Mouse (Mus musculus) right cerebral cortex, postnatal 25 days (tissue): ENCODE results near the gene Tspan1.

ENCODE experiments used
- DNase-seq: peaks from one replicate; pipeline ENCODE4 v3.0.0; 2022

The Tspan1 gene

DNA sequence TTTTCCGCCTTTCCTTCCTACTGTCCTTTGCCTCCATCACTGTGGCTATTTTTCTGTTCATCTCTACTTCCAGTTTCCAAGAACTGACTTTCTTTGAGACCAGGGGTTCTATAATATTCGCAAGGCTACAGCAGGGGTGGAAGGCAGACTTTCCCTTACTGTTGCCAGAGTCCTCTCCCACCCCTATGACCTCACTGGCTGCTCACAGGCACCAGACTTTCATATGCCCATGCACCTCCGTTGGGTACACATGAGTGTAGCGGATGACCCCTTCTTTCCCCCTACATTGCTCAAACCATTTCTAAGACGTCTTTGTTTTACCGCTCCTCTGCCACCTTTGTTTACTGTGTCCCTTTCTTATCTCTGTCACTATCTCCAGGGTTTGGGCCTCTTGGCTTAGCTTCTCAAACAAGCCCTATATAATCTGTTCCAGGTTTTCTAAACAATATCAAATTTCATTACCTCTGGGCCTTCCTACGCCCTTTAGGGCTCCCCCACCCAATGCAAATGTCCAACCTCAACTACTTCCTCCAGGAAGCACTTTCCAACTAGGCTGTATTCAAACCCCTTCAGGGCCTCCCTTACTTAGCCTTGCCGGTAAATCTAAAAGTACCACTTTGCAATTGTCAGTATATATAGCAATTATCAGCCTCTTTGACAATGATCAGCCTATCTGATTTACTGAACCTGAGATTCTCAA is 1.5 kb downstream of the Tspan1 start:
- DNase-seq: no peak

DNA sequence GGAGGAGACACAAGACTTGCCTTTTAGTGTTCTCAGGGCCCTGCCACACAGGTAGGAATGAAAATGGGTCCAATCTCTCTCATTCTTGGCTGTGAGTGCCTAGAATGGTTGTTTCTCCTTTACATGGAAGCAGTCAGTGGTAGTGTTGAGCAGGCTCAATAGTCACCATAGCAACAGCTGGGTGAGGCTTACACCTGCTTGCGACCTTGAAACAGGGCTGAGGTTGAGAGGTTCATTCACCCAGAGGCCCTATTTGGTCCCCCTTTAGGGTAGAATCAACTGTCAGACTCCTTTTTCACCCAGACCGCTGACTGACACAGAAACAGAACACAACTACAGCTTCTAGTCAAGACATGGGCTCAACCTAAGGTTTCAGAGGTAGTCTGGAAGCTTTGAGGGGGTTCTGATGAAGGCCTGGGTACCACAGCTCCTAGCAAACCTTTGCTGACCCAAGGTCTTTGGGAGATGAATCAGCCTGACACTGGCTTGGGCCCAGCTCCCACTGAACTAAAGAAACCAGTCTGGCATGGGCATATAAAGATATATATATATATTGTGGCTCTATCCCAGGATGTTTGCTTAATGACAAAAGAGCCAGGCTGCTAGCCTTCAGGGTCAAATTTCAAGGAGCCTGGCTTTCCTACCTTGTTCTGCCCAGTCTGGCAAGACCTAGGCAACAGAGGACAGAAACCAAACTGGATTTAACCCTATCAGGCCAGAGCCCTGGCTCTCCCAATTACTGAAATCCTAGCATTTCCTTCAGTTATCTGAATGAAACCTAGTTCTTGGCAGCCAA is 2.4 kb downstream of the Tspan1 start:
- DNase-seq: no peak

DNA sequence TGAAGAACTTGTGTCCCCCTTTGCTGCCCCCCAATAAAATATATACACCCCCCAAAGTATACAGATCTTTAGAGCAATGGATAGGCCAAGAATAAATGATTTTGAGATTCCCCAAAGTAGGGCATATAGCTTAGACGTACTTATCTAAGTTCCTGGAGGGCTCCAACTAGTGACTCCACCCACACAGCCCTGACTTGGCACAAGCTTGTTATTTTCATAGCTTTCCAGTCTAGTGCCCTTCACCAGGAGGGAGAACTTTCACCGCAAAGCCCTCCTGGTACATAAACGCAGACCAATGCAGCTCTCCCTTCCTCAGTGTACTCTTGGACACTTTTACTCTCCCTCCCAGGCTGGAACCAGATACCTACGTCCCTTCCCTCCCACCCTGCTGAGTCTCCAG is 5.3 kb downstream of the Tspan1 start:
- DNase-seq: no peak

DNA sequence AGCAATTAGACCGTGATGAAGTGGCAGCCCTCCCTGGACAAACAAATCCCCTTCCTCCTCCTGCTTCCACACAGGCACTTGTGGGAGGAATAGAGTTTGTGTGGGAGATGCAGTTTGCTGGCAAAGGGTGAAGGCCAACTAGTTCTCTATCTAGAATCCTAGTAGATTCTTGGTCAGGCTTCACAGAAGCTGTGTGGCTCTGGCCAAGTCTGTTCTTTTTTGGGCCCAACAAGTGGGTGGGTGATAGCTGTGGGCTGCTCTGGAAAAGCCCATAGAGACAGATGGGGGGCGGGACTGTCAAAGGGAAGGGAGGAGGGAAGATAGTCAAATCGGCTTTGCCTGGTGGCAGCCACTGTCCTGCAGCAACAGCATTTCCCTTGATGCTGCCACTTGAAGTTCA is 6.6 kb downstream of the Tspan1 start:
- peak; percentile 83 for DNase-seq

DNA sequence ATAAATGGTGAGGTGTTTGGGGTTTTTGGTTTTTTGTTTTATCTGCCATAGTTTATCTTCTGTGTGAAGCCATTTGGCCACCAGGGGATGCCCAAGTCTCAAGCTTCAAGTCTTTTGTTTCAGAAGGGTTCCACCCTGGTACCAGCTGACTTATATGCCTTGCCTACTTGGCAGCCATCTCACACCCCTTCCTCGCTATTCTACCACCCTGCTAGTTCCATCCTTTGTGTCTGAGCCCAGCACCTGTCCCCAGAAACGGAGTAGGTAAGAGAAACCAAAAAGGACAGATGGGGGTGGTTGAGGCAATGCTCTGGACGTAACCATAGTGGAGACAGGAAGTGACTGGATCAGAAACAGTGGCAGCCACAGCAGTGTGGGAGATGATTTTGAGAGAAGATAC is 7.5 kb downstream of the Tspan1 start:
- no peak for DNase-seq

DNA sequence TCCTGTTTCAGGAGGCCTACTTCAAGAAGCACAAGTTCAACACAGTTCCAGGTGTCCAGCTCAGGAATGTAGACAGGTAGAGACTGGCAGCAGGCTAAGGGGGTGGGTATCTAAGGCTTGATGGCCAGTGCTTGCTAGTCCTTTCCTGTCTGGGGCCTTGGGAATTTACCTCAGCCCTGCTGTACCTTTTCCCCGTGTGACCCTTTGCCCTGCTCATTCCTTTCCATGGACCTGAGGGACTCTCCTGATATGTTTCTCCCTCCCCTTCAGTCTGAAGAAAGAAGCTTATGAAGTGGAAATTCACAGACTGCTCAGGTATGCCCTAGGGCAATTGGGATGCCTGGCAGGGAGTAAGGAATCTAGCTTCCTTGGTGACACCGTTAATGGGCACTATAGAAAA is 9.5 kb downstream of the Tspan1 start:
- DNase-seq: no peak

DNA sequence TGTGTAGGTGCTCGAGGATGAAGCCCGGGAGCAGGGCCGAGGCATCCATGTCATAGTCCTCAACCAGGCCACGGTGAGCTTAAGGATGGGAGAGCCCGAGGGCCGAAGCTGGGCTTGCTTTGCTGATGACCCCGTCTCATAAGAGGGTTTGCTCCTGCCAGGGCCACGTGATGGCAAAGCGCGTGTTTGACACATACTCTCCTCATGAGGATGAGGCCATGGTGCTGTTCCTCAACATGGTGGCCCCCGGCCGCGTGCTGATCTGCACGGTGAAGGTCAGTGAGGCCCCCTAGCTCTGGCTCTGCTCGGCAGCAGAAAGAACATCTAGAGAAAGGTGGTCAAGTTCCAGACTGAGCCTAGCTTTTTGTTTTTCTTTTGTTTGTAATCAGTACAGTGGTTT is 14.7 kb downstream of the Tspan1 start:
- DNase-seq: no peak

DNA sequence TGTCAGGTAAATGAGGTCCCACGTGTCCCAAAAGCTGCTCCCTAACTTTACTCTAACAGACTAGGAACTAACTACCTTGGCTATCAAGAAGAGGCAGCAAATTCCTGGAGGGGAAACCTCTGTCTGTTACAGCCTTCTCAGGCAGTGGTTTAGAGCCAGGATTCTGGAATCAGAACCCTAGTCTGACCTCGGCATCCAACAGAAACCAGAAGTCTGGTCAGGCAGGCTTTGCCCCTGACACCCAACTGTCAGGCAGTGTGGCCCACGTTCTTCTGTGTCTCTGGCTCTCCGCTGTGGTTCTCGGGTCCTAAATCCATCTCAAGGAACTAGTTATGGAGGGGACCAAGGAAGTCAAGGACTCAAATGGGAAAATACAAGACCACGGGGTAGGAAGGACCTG is 16.2 kb downstream of the Tspan1 start, which contains the start of gene Lurap1:
Gene Lurap1 (minus strand): TSS at position 101 of the 400 bp plus-strand sequence.
- DNase-seq: no peak

DNA sequence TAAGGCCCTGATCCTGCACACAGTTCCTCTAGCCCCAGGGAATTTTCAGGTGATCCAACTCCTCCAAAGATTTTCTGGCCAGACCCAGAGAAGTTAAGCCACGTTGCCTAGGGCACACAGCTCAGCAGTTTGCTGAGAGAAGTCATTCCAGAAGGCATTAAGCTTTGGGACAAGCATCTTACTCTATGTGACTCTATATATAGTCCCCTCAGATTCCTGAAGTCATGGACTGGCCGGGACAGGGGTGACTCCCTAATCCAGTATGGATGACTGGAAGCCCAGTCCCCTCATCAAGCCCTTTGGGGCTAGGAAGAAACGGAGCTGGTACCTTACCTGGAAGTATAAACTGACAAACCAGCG is 16.6 kb downstream of the Tspan1 start:
- no peak for DNase-seq

DNA sequence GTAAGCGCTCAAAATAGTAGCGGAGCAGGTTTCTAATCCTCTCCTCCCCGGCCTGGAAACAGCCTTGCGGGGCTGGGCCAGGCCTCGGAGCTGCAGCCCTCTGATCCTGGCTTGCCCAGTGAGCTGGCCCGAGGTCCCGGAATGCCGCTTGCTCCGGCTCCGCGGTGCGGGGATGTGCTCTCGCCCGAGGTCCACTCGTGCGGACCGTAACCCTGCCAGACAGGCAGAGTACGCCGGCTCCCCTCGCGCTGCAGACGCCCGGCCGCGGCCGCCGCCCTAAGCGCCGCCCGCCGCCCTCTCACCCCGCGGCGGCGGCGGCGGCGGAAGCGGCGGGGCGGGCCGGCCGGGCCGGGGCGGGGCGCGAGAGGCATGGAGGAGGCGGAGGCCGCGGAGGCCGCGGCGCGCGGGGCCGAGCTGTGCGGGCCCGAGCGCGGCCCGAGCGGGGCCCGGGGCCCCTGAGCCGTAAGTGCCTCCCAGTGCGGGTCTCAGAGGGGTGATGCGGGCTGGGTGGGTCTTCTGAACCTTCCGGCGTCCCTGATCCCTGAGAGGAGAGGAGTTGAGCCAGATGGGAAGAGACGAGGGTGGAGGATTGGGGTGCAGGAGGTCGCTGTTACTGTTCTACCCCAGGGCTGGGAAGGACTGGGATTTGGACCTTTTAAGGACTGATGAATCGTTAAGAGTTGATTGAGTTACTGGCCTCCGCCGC is 17.1 kb downstream of the Tspan1 start:
- DNase-seq: peak; percentile 66

DNA sequence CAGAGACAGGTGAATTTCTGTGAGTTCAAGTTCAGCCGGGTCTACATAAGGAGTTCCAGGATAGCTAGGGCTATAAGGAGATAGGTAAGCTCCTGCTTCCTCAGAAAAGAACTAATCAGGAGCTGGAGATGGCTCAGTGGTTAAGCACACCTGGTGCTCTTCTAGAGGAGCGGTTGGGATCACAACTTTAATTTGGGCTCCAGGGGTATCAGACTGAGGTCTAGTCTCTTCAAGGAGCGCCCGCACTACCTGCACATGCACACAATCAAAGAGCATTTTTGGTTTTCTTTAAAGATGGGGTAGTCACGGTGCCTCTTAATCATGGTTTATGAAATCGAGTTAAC is 17.6 kb downstream of the Tspan1 start:
- no peak for DNase-seq

DNA sequence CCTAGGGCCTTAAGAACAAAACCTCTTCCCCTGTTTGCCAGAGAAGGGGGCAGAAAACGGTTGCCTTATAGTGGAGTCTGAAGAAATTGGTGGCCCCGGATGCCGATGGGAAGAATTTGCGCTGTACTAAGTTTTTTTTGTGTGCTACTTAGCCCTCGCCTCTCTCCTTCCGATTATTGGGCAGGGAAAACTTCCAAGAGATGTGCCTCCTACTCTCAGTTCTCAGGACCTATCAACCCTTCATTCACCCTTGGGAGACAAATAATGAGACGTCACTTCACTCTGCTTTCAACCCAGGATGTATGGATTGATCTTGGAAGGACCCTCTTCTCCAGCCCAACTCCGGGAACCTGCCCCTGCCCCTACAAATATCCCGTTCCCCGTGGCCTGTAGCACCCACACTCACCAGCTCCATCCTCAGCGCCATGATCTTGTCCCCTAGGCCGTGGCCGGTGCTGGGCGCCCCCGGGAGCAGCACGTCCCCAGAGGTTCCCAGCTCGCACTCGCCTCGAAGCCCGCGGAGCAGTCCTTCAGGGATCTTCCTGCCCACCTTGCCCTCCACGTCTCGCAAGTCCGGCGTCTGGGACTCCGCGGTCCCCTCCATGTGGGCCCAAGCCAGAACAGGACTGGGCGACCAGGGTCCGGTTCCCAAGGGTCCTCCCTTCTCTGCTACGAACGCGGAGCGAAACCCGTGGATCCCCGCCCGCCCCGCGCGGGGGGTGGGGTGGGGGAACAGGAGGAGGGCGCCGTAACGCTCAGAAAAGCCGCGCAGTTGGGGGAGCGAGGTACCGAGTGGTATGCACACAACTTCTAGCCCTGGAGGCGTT is 23.3 kb downstream of the Tspan1 start:
- peak; percentile 79 for DNase-seq

DNA sequence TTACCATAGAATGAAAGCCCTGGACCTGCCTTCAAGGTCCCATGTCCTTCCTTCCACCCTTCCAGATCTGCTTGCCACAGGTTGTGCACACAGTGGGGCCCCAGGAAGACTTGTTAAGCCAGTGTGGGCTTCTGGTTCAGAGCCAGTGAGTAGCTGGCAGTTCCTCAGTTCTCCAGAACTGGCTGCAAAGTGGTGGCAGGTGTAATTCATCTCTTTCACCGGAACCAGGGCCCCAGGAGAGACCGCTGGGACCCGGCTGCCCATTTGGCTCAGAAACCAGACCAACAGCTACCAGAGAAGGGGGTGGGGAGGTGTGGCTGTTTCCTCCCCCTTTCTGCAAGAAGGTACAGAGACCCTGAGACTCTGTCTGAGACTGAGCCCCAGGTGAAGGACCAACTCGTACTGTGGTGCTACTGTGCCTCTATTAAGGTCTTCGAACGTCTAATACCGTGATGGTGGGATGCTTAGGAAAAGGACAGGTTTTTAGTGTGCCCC is 24.0 kb downstream of the Tspan1 start:
- DNase-seq: no peak

DNA sequence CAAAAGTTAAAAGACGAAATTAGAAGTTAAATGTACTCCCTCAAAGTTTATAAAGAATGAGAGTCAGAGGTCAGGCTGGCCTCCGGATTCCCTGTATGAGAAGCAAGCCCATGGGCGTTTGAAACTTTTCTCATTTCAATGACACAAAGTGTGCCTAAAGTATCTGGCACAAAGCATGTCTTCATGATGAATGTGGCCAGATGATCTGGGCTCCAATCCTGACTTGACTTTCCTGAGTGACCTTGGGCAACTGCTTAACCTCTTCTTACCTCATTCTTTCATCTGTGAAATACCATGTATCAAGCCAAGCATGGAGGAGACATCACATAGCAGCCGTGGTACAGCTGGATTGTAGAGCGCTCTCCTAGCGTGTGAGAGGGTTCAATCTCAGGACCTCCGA is 25.1 kb downstream of the Tspan1 start:
- no peak for DNase-seq

DNA sequence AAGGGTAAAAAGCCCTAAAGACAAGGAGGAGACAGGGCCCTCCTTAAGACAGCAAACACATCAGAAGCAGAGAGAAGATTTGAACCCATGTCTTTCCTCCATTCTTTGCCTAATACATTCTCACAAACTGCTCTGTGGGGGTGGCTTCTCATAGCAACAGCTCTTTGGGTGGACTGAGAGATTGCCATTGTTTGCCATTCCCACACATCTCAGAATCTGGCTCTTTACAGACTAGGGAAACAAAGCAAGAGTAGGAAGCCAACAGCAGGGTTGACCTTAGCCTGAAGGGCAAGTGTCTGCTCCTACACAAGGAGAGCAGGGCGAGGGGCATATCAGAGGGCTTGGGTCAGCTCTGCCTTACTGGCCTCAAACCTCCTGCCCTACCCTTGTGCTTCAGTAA is 25.7 kb downstream of the Tspan1 start:
- no peak for DNase-seq

DNA sequence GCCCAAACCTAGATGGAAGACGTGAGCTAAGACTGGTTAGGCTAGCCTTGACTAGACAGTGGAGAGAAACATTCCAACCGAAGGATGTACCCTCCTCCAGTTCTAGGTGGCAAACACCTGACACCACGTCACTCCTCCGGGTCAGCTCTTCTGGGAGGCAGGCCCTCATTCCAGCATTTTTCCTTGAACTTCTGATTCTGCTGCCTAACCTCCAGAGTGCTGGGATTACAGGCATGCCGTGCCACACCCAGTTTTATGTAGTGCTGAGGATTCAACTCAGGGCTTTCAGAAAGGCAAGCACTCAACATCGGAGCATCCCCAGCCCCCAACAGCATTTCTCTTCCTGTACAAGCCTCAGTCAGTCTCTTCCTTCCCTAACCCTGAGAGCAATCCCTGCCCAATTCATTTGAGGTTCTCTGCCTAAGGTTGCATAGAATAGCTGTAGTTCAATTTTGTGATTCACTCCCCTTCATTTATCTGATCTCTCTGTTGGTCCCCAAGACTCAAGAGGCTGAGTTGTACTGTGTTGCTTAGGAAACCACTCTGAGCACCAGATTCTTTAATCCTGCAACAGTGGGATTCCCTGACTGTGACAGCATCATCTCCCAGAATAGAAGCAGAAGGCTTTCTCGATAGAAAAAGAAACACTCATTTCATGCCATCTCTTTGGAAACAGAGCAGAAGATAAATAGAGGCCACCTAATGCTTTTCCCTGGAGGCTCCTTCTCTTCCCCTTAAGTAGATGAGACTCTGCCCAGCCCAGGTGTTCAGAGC is 26.4 kb downstream of the Tspan1 start:
- DNase-seq: no peak

DNA sequence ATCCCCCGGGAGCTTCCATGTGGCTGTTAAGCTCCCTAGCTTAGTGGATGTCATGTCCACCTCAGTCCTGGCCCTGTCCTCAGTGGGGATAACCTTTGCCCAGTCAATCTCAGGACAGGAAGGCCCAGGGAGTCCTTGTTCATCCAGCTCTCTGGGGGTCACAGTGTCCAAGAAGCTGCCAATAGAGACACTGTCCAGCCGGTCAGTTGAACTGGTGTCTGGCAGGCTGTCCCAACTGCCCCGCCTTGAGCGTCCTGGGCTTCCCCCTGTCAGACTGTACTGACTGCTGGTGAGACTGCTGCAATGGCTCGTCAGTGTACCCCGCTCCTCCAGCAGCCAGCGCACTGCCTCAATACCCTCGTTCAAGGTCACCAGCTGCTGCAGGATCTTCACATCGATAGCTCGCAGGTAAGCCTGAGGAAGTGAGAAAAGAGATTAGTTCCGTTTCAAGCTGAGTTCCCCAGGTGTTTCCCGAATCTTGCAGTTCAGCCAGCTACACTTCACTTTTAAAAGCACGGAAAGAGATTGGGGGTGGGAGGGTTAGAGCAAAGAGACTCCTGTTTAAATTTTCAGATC is 29.9 kb downstream of the Tspan1 start:
- DNase-seq: no peak

DNA sequence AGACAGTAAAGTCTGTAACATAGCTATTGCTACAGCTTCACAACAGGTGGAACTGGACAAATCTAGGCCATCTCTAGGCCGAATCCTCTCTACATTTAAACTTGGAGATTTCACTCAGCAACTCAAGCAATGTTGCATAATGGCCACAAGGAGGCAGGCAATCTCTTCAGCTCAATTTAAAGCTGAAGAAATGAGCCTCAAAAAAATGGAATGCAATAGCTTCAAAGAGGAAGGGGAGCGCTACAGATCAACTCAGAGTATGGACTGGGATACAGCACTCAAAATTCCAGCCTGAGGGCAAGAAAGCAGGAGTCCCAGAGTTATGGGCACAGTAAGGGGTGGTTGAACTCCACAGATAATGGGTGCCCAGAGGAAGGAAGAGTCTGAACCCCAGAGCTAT is 32.4 kb downstream of the Tspan1 start:
- no peak for DNase-seq

DNA sequence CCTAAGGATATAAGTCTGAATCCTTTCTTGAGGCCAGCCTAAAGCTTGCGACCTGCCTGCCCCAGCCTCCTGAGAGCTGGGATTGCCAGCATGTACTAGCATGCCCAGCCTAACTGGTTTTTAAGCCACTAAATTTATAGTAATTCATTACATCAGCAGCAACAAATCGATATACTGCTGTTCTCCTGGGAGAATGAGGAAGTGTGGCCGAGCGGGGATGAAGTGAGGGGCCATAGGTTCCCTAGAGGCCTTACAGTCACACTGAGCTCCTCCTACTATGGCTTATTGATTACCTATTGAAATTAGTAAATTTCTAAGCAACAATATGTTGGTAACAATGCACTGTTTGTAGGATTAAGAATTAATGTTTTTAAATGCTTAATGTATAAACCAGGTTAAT is 34.3 kb downstream of the Tspan1 start:
- DNase-seq: no peak

DNA sequence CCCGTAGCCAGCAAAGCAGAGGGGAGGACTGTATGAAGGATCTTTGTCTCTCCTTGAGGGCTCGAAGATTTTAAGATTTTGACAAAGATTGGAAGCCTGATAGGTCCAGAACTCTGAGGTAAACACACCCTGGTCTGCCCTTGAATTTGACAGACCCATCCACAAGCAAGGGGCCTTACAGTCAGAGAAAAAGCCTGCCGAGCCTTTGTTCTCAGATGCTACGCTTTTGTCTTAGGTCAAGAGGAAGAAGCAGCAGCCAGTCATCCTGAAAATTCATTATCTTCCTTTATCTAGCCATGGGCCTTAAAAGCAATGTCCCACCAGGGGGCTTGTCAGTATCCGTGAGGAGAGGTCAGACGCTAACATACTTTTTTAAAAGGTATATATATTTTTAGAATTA is 39.4 kb downstream of the Tspan1 start:
- DNase-seq: no peak

DNA sequence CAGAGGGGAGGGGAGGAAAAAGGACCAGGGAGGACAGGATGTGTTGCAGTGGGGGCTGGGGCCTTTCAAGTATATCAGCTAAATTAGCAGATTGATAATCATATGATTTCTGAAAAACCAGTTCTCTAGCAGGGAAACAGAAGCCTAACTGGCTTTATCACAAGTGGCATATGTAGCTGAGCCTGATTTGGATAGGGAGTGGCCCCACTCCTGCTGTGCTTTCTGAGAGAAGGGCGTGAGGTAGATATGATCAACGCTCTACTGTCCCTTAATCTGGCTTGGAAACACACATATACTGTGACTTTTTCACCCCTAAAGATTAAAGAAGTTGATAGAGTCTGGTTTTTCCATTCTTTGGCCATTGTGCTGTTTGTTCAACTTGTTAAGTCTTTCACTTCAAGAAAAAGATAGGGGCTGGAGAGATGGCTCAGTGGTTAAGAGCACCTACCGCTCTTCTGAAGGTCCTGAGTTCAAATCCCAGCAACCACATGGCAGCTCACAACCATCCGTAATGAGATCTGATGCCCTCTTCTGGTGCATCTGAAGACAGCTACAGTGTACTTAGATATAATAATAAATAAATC is 41.5 kb downstream of the Tspan1 start:
- DNase-seq: no peak
